Mouse (Mus musculus) bone marrow macrophage, adult 2 months (primary cell): ENCODE data around the gene Patj.

Experiments
- CTCF ChIP-seq: IDR thresholded peaks from 2 replicates; pipeline ENCODE4 v1.5.1; 2012; ENCODE audit warnings: low read depth, mild to moderate bottlenecking, low read length, moderate library complexity
- POLR2A ChIP-seq: IDR thresholded peaks from 2 replicates; pipeline ENCODE4 v1.6.1; 2012; ENCODE audit warnings: mild to moderate bottlenecking, low read depth, low read length, borderline replicate concordance

DNA sequence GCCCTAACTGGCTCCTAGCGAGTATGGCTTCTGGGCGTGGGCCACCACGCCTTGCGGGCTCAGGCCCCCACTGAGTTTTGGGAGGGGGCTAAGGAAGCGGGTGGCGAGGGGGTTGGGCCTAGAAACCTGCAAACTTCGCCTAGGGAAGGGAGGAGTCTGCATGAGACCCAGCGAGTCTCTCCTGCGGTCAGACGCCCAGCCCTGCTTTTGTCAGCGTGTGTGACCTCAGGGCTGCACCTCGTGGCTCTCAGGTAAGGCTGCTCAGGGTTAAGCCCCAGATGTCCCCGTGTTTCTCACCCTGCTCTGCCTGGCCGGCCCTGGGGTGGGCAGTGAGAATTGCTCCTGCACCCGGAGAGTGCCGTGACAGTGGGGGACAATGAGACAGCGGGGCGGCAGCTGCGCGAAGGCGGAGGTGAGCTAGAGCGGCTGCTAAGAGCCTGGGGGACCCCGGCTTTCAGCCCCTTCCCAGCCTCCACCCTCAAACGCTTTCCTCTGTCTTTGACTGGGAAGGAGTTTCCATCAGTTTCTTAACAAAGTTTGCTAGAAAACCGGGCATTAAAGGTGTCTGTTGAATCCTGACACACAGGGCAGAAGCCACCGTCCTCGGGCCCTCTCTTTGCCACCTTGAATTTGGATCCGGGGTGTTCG lies 331.1 kb downstream of the Patj start, which contains the start of gene L1td1:
- TF ChIP-seq POLR2A (no peak), CTCF (no peak)
